ENCODE assay signal across 24 mouse cellular contexts in genomic region chr13:52619482-52619881, GRCm38 (mm10). TPM values are rescaled to one million over a fixed set of nuclear protein-coding genes. Genes with fewer than 3 reads are reported as not detected.
A peak's percentile ranks its signal among the peaks of the same experiment; 100 is the strongest.
DNase-seq lines count a peak whose midpoint lies in the region; ATAC-seq and TF ChIP-seq lines count a peak whose summit lies in the region.
"Had no signal": no experiment of that assay in that cellular context is flagged by ENCODE, and none has a peak within 500 bp of the region (broad histone marks: within the 10 kb centered on the region; RNA-seq: fewer than 3 reads in every experiment).

No protein-coding gene starts in this region.

- no peak for TF ChIP-seq CTCF in bone marrow macrophage, adult 2 months (IDR thresholded peaks at IDR 0.05; ENCODE audit: low read depth, low read length)
- no peak for TF ChIP-seq CTCF in intestine, postnatal 0 days (IDR thresholded peaks at IDR 0.05; ENCODE audit: low read depth)

- no peaks in the 10 kb centered on the region for H3K27me3 ChIP-seq in intestine, postnatal 0 days (replicated peaks; ENCODE audit: control insufficient read depth, insufficient read depth, low read length)
- no peaks in the 10 kb centered on the region for H3K27me3 ChIP-seq in hindbrain, embryonic 13.5 days
- H3K27me3 ChIP-seq: embryonic facial prominence, embryonic 15.5 days; heart, embryonic 13.5 days; hindbrain, embryonic 12.5 days had no signal

- peak overlapping the region; percentile 58 for H3K27ac ChIP-seq in bone marrow macrophage, adult 2 months (ENCODE audit: insufficient read depth, low read depth, low read length)
- peak overlapping the region; percentile 74 for H3K27ac ChIP-seq in macrophage
- H3K27ac ChIP-seq in intestine, postnatal 0 days (ENCODE audit: low read depth, low read length): no peak overlapping the region
- no peak overlapping the region for H3K27ac ChIP-seq in hindbrain, embryonic 13.5 days
- H3K27ac ChIP-seq: embryonic facial prominence, embryonic 15.5 days; forebrain, embryonic 10.5 days; gastrocnemius, adult 2 months; heart, embryonic 13.5 days; hindbrain, embryonic 12.5 days had no signal

- H3K4me3 ChIP-seq in bone marrow macrophage, adult 2 months (ENCODE audit: insufficient read depth, low read length): no peak overlapping the region
- H3K4me3 ChIP-seq in macrophage (ENCODE audit: inconsistent target): no peak overlapping the region
- H3K4me3 ChIP-seq in intestine, postnatal 0 days (ENCODE audit: low read depth, low read length): no peak overlapping the region
- no peak overlapping the region for H3K4me3 ChIP-seq in hindbrain, embryonic 13.5 days
- H3K4me3 ChIP-seq: embryonic facial prominence, embryonic 15.5 days; erythroblast, embryonic 14.5 days; forebrain, embryonic 10.5 days; gastrocnemius, adult 2 months; heart, embryonic 13.5 days; hindbrain, embryonic 12.5 days had no signal

- peaks cover 57% of the 10 kb centered on the region for H3K4me1 ChIP-seq in bone marrow macrophage, adult 2 months (ENCODE audit: control insufficient read depth, insufficient read depth, low read length)
- no peaks in the 10 kb centered on the region for H3K4me1 ChIP-seq in intestine, postnatal 0 days (replicated peaks; ENCODE audit: control insufficient read depth, insufficient read depth, low read length)
- no peaks in the 10 kb centered on the region for H3K4me1 ChIP-seq in hindbrain, embryonic 13.5 days (replicated peaks)
- H3K4me1 ChIP-seq: embryonic facial prominence, embryonic 15.5 days; hindbrain, embryonic 12.5 days had no signal

- no peak overlapping the region for H3K9ac ChIP-seq in intestine, postnatal 0 days (ENCODE audit: low read depth, low read length)
- H3K9ac ChIP-seq in hindbrain, embryonic 13.5 days: no peak overlapping the region
- H3K9ac ChIP-seq: embryonic facial prominence, embryonic 15.5 days; heart, embryonic 13.5 days; hindbrain, embryonic 12.5 days had no signal

- no peak for TF ChIP-seq POLR2A in bone marrow macrophage, adult 2 months (IDR thresholded peaks at IDR 0.05; ENCODE audit: borderline replicate concordance, low read depth, low read length)

- no peaks in the 10 kb centered on the region for H3K9me3 ChIP-seq in intestine, postnatal 0 days (ENCODE audit: control insufficient read depth)
- H3K9me3 ChIP-seq in hindbrain, embryonic 13.5 days: no peaks in the 10 kb centered on the region
- H3K9me3 ChIP-seq: embryonic facial prominence, embryonic 15.5 days; forebrain, embryonic 10.5 days; heart, embryonic 13.5 days; hindbrain, embryonic 12.5 days had no signal

- peaks cover 62% of the 10 kb centered on the region for H3K36me3 ChIP-seq in macrophage (ENCODE audit: inconsistent target)
- H3K36me3 ChIP-seq in intestine, postnatal 0 days (ENCODE audit: control insufficient read depth, insufficient read depth): no peaks in the 10 kb centered on the region
- no peaks in the 10 kb centered on the region for H3K36me3 ChIP-seq in hindbrain, embryonic 13.5 days
- H3K36me3 ChIP-seq: embryonic facial prominence, embryonic 15.5 days; forebrain, embryonic 10.5 days; G1E; hindbrain, embryonic 12.5 days had no signal

- intact Hi-C loops in heart, postnatal 36 days (cut with DNase I): no loop called here

- WGBS in macrophage (ENCODE audit: missing documents): 35% methylated on average over 5 of the region's 5 CpGs
- WGBS in intestine, postnatal 0 days: 79% methylated on average over 5 of the region's 5 CpGs
- 87% methylated on average over 5 of the region's 5 CpGs for WGBS in hindbrain, embryonic 13.5 days

- no peak for ATAC-seq in intestine, postnatal 0 days
- no peak for ATAC-seq in hindbrain, embryonic 13.5 days (ENCODE audit: low FRiP score)
- ATAC-seq: CD4-positive, CD25-positive, alpha-beta regulatory T cell, adult 4 months; forebrain, embryonic 14.5 days had no signal

- DNase-seq in natural killer cell, adult 2 months (ENCODE audit: low spot score in 2 of 2): peak; percentile 35 to 46
- no peak for DNase-seq in heart, postnatal 36 days
- DNase-seq: adrenal gland, adult 8-10 months; adrenal gland, postnatal 36 days; B cell, adult 2 months; cerebellum, adult 18-20 months; cerebellum, adult 9-11 months; cerebellum, postnatal 36 days; gastrocnemius, adult 2 months; gastrocnemius, postnatal 25 days; heart, adult 11 months; heart, postnatal 4 days had no signal

- no peak overlapping the region for H3K4me2 ChIP-seq in intestine, postnatal 0 days (replicated peaks; ENCODE audit: low read depth)
- no peak overlapping the region for H3K4me2 ChIP-seq in hindbrain, embryonic 13.5 days
- H3K4me2 ChIP-seq: embryonic facial prominence, embryonic 15.5 days; heart, embryonic 13.5 days; hindbrain, embryonic 12.5 days had no signal

- H3K79me2 ChIP-seq in macrophage (ENCODE audit: inconsistent target): peaks cover 66% of the 10 kb centered on the region

RNA-seq across cellular contexts. Expression of gene Syk, which starts 36.5 kb away (rescaled TPM):
- 182 and 184 TPM in 2 replicates for polyA plus RNA-seq in bone marrow macrophage, adult 2 months (2012; ENCODE audit: insufficient read depth, insufficient read length, missing spikeins)
- 1,000 to 10,000 TPM in 18 of 26 experiments, 100 to 1,000 TPM in 8; 824 to 3,159 (median 1,302) TPM for total RNA-seq in macrophage (2018; cell fraction: chromatin; rRNA removed)
- 100 to 1,000 TPM; 254 to 524 (median 295) TPM for total RNA-seq in macrophage (2018; cell fraction: cytosol; rRNA removed)
- 1,000 to 10,000 TPM in 13 of 26 experiments, 100 to 1,000 TPM in 13; 380 to 1,577 (median 999) TPM for total RNA-seq in macrophage (2018; cell fraction: nucleus; rRNA removed)
- polyA plus RNA-seq in macrophage (2018): 133 to 298 TPM (median 216 TPM) in 3 replicates
- 2.0 TPM in 2 replicates for polyA plus RNA-seq in intestine, postnatal 0 days (2015; fragmentation: Nextera tagmentation; extraction: Ambion mirVana)
- total RNA-seq in heart, postnatal 36 days (2021): 10 to 100 TPM; 18.9 to 19.5 TPM
- 1.7 and 1.8 TPM in 2 replicates for polyA plus RNA-seq in hindbrain, embryonic 13.5 days (2015; fragmentation: Nextera tagmentation; extraction: Ambion mirVana)
- polyA plus RNA-seq: G1E had no signal

Comparison
In these comparisons a context has a peak if more than half of its experiments do, and no peak if none do; other contexts are left out.
1. H3K27ac ChIP-seq: peak in bone marrow macrophage, adult 2 months (single experiment) and macrophage (single experiment); none in intestine, postnatal 0 days (single experiment) and hindbrain, embryonic 13.5 days (single experiment).
2. DNase-seq: peak in natural killer cell, adult 2 months (2 of 2); none in heart, postnatal 36 days (0 of 2).
3. RNA of gene Syk, which starts 36.5 kb away (polyA plus RNA-seq): 133 to 298 TPM in macrophage and 182 to 184 TPM in bone marrow macrophage, adult 2 months; 2.0 TPM in intestine, postnatal 0 days and 1.7 to 1.8 TPM in hindbrain, embryonic 13.5 days; every median in the first group is over 10 times any median in the second.